Mouse (Mus musculus) ES-E14 (cell line): ENCODE measurements at regions not wholly inside any gene's neighbourhood (a gene's known extent, or its start where the extent isn't known, plus 50 kb on each side); places are given as distances from the start of the nearest gene placed in this dataset.

Experiments used
- CHD2 ChIP-seq: IDR thresholded peaks from 2 replicates; pipeline ENCODE4 v1.6.1; 2014; ENCODE audit warnings: mild to moderate bottlenecking, low read depth, low read length, inconsistent platforms
- HCFC1 ChIP-seq: IDR thresholded peaks from 2 replicates; pipeline ENCODE4 v1.6.1; 2012; ENCODE audit warnings: low read length, inconsistent platforms, borderline replicate concordance; ENCODE audit not compliant: insufficient read depth
- MAFK ChIP-seq: IDR thresholded peaks from 2 replicates; pipeline ENCODE4 v1.6.1; 2014; ENCODE audit warnings: mild to moderate bottlenecking, low read depth, low read length, inconsistent platforms; ENCODE audit not compliant: insufficient read depth
- ZC3H11A ChIP-seq: IDR thresholded peaks from 2 replicates; pipeline ENCODE4 v1.6.1; 2012; ENCODE audit warnings: low read depth, mild to moderate bottlenecking, inconsistent platforms, low read length, borderline replicate concordance
- ZNF384 ChIP-seq: IDR thresholded peaks from 2 replicates; pipeline ENCODE4 v1.6.1; 2012; ENCODE audit warnings: low read depth, low read length, inconsistent platforms

GRCm38 (mm10) chr16:55420876-55421568 is 123.2 kb upstream of the Zpld1 start:
- TF ChIP-seq ZNF384 (no peak), CHD2 (no peak), ZC3H11A (no peak), MAFK (no peak), HCFC1 (no peak)
